Mouse (Mus musculus): ENCODE data around the gene Gemin7. TPM values are rescaled to one million over a fixed set of nuclear protein-coding genes. Genes with fewer than 3 reads are reported as not detected.
A peak's percentile ranks its signal among the peaks of the same experiment; 100 is the strongest.

Gene Gemin7
- polyA plus RNA-seq, 1 experiment = 74.3 TPM

- Histone ChIP-seq H3K27ac (ENCODE audit: control insufficient read depth, insufficient read depth, low read depth, low read length, poor library complexity) (peak overlapping the region; percentile 90), H3K4me1 (ENCODE audit: control insufficient read depth, insufficient read depth, low read length) (peaks cover 4% of the 10 kb centered on the region), H3K4me3 (replicated peaks; ENCODE audit: control insufficient read depth, low read depth, low read length) (peak overlapping the region; percentile 89)
- under 1% methylated on average over 53 of the region's 53 CpGs for WGBS
- TF ChIP-seq POLR2A (IDR thresholded peaks at IDR 0.05; ENCODE audit: borderline replicate concordance, control insufficient read depth, low read depth, low read length) (peak; percentile 77; the same call in 1 of the 2 replicates), CTCF (IDR thresholded peaks at IDR 0.05; ENCODE audit: control insufficient read depth, insufficient read depth, low read length) (no peak; the same call in 1 of the 2 replicates)
Observed at GRCm38 (mm10) chr7:19572926-19573775, 4.2 kb downstream of the Gemin7 start.

DNA sequence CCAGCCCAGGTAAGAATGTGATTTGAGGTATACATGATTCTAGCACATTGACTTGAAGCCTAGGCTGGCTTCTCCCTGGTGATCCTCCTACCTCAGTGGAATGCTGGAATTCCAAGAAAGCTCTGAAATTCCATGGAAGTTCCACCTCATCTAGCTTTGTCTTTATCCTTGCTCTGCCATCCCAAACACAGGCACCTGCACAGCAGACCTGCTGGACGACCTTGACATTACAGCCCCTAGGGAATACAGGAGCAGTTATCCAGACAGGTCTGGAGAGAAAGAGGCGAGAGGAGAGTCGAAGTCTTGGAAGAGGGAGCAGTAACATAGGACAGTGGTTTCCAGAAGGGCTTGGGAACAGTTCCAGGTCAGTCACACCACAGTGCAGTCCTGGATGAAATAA is 7.7 kb downstream of the Gemin7 start:
- WGBS = 89% methylated on average over 3 of the region's 3 CpGs
- Histone ChIP-seq H3K4me3 (replicated peaks; ENCODE audit: control insufficient read depth, low read depth, low read length) (no peak overlapping the region), H3K27ac (ENCODE audit: control insufficient read depth, insufficient read depth, low read depth, low read length, poor library complexity) (no peak overlapping the region), H3K4me1 (ENCODE audit: control insufficient read depth, insufficient read depth, low read length) (peaks cover 2% of the 10 kb centered on the region; the same call in 1 of the 2 replicates)
- TF ChIP-seq POLR2A (IDR thresholded peaks at IDR 0.05; ENCODE audit: borderline replicate concordance, control insufficient read depth, low read depth, low read length) (no peak), CTCF (IDR thresholded peaks at IDR 0.05; ENCODE audit: control insufficient read depth, insufficient read depth, low read length) (no peak)

DNA sequence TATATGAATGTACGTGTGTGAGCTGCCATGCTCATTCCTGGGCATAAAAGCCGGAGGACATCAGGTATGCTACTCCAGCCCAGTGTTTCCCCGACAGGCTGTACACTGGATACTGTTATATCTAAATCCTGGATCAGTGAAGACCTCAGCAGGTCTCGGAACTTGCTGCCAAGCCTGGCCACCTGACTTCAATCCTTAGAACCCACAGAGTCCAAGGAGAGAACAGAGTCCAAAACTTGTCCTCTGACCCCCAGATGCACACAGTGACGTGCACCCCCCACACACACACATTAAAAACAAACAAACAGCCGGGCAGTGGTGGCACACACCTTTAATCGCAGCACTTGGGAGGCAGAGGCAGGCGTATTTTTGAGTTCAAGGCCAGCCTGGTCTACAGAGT is 10.0 kb downstream of the Gemin7 start:
- no peak for TF ChIP-seq CTCF (IDR thresholded peaks at IDR 0.05; ENCODE audit: control insufficient read depth, insufficient read depth, low read length)
- TF ChIP-seq POLR2A (IDR thresholded peaks at IDR 0.05; ENCODE audit: borderline replicate concordance, control insufficient read depth, low read depth, low read length) = no peak
- Histone ChIP-seq H3K27ac (ENCODE audit: control insufficient read depth, insufficient read depth, low read depth, low read length, poor library complexity) (no peak overlapping the region), H3K4me3 (replicated peaks; ENCODE audit: control insufficient read depth, low read depth, low read length) (no peak overlapping the region), H3K4me1 (ENCODE audit: control insufficient read depth, insufficient read depth, low read length) (peaks cover 3% of the 10 kb centered on the region; the same call in 1 of the 2 replicates)
- 93% methylated on average over 8 of the region's 8 CpGs for WGBS

GRCm38 (mm10) chr7:19565803-19566202 is 11.6 kb downstream of the Gemin7 start:
- TF ChIP-seq CTCF (IDR thresholded peaks at IDR 0.05; ENCODE audit: control insufficient read depth, insufficient read depth, low read length) = no peak
- TF ChIP-seq POLR2A (IDR thresholded peaks at IDR 0.05; ENCODE audit: borderline replicate concordance, control insufficient read depth, low read depth, low read length) = no peak
- WGBS = 95% methylated on average over 2 of the region's 2 CpGs
- H3K4me3 ChIP-seq (replicated peaks; ENCODE audit: control insufficient read depth, low read depth, low read length) = no peak overlapping the region
- peaks cover 3% of the 10 kb centered on the region; the same call in 1 of the 2 replicates for H3K4me1 ChIP-seq (ENCODE audit: control insufficient read depth, insufficient read depth, low read length)
- H3K27ac ChIP-seq (ENCODE audit: control insufficient read depth, insufficient read depth, low read depth, low read length, poor library complexity) = no peak overlapping the region

DNA sequence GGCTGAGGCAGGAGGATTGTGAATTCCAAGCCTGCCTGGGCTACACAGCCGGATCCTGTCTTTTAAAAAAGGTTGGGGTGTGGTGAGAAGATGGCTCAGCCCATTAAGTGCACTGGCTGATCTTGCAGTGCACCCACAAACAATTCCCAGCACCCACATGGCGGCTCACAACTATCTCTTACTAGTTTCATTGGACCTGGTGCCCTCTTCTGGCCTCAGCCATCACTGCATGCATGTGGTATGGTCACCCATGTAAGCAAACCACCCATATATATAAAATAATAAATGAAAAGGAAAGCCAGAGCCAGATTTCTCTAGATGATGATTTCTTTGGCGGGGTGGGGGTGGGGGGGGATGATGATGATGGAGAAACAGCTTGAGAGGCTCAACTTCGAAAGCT is 12.9 kb downstream of the Gemin7 start:
- TF ChIP-seq CTCF (IDR thresholded peaks at IDR 0.05; ENCODE audit: control insufficient read depth, insufficient read depth, low read length) (peak; percentile 35; the same call in 1 of the 2 replicates), POLR2A (IDR thresholded peaks at IDR 0.05; ENCODE audit: borderline replicate concordance, control insufficient read depth, low read depth, low read length) (no peak)
- WGBS = 91% methylated on average over 4 of the region's 4 CpGs
- H3K27ac ChIP-seq (ENCODE audit: control insufficient read depth, insufficient read depth, low read depth, low read length, poor library complexity) = peak overlapping the region; percentile 60
- peaks cover 6% of the 10 kb centered on the region; the same call in 1 of the 2 replicates for H3K4me1 ChIP-seq (ENCODE audit: control insufficient read depth, insufficient read depth, low read length)
- no peak overlapping the region for H3K4me3 ChIP-seq (replicated peaks; ENCODE audit: control insufficient read depth, low read depth, low read length)

DNA sequence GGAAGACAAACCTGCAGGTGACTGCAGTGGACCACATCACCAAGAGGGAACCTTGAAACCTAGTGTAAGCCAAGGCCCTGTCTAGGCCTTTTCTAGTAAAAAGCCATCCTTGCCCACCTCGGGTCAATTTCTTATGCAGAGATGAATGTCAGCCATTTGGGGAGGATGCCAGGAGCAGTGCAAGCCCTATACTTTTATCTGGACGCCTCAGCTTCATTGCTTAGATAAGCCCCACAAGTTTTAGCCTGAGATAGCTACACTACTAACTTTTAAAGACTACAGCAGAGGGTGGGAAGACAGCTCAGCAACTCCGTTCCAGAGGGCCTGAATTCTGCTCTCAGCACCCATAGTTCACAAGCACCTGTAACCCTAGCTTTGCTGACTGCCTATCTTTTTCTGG is 13.5 kb downstream of the Gemin7 start:
- Histone ChIP-seq H3K4me1 (ENCODE audit: control insufficient read depth, insufficient read depth, low read length) (peaks cover 8% of the 10 kb centered on the region), H3K4me3 (replicated peaks; ENCODE audit: control insufficient read depth, low read depth, low read length) (peak overlapping the region; percentile 23), H3K27ac (ENCODE audit: control insufficient read depth, insufficient read depth, low read depth, low read length, poor library complexity) (peak overlapping the region; percentile 78)
- TF ChIP-seq POLR2A (IDR thresholded peaks at IDR 0.05; ENCODE audit: borderline replicate concordance, control insufficient read depth, low read depth, low read length) = no peak
- no peak for TF ChIP-seq CTCF (IDR thresholded peaks at IDR 0.05; ENCODE audit: control insufficient read depth, insufficient read depth, low read length)
- 59% methylated on average over 3 of the region's 3 CpGs for WGBS

- Histone ChIP-seq H3K27ac (ENCODE audit: control insufficient read depth, insufficient read depth, low read depth, low read length, poor library complexity) (peak within 1 kb of the TSS; percentile 96), H3K4me1 (ENCODE audit: control insufficient read depth, insufficient read depth, low read length) (peaks cover 8% of the 10 kb centered on the region), H3K4me3 (replicated peaks; ENCODE audit: control insufficient read depth, low read depth, low read length) (peak within 1 kb of the TSS; percentile 98)
- TF ChIP-seq POLR2A (IDR thresholded peaks at IDR 0.05; ENCODE audit: borderline replicate concordance, control insufficient read depth, low read depth, low read length) (no peak), CTCF (IDR thresholded peaks at IDR 0.05; ENCODE audit: control insufficient read depth, insufficient read depth, low read length) (no peak)
- 5% methylated on average over 19 of the region's 19 CpGs for WGBS
Observed at GRCm38 (mm10) chr7:19562643-19563410, 14.6 kb downstream of the Gemin7 start, which contains the start of gene Ppp1r37. Gene Ppp1r37 (minus strand): TSS chr7:19563076.
